Mouse (Mus musculus) midbrain, embryonic 16.5 days (tissue): ENCODE measurements at regions not wholly inside any gene's neighbourhood (a gene's known extent, or its start where the extent isn't known, plus 50 kb on each side); places are given as distances from the start of the nearest gene placed in this dataset.
A peak's percentile ranks its signal among the peaks of the same experiment; 100 is the strongest.
"Not testable (repeated sequence)": the region's sequence is repeated elsewhere in the genome, so short reads cannot be mapped to it uniquely, and the experiment has no call there.

Experiments
- ATAC-seq: fragments of 200-750 bp; cut with Nextera tagmentation; 2 replicates; pipeline ENCODE4 v1.8.0; 2017; ENCODE audit warnings: moderate TSS enrichment
- H3K27ac ChIP-seq: fragments of 300-500 bp; sonication (generic); 2 replicates; pipeline ENCODE4 v1.5.1; 2014; ENCODE audit warnings: mild to moderate bottlenecking, low read length, mixed read lengths
- H3K27me3 ChIP-seq: fragments of 300-500 bp; sonication (generic); 2 replicates; pipeline ENCODE4 v1.6.1; 2014; ENCODE audit warnings: low read depth, low read length, mixed read lengths; ENCODE audit not compliant: control insufficient read depth, insufficient read depth
- H3K36me3 ChIP-seq: fragments of 300-500 bp; sonication (generic); 2 replicates; pipeline ENCODE4 v1.6.1; 2014; ENCODE audit warnings: mild to moderate bottlenecking, low read length, moderate library complexity, mixed read lengths; ENCODE audit not compliant: control insufficient read depth, insufficient read depth
- H3K4me1 ChIP-seq: fragments of 300-500 bp; sonication (generic); 2 replicates; pipeline ENCODE4 v1.6.1; 2014; ENCODE audit warnings: mild to moderate bottlenecking, low read length, mixed read lengths; ENCODE audit not compliant: control insufficient read depth, insufficient read depth
- H3K4me2 ChIP-seq: fragments of 300-500 bp; sonication (generic); 2 replicates; pipeline ENCODE4 v1.6.1; 2014; ENCODE audit warnings: mild to moderate bottlenecking, low read length, mixed read lengths
- H3K4me3 ChIP-seq: fragments of 300-500 bp; sonication (generic); 2 replicates; pipeline ENCODE4 v1.5.1; 2014; ENCODE audit warnings: low read depth, mild to moderate bottlenecking, low read length, moderate library complexity, mixed read lengths
- H3K9ac ChIP-seq: fragments of 300-500 bp; sonication (generic); 2 replicates; pipeline ENCODE4 v1.6.1; 2014; ENCODE audit warnings: low read depth, low read length, mixed read lengths
- H3K9me3 ChIP-seq: fragments of 300-500 bp; sonication (generic); replicated peaks from 2 replicates; pipeline ENCODE4 v1.6.1; 2014; ENCODE audit warnings: mild to moderate bottlenecking, low read length, mixed read lengths; ENCODE audit not compliant: control insufficient read depth, poor library complexity, severe bottlenecking
- WGBS: fragments of 180-500 bp; shearing (Covaris S2); extraction: QIAGEN DNeasy Blood & Tissue Kit; methylation state at CpG from one replicate; pipeline ENCODE4 v1.1.7; 2014; 5-methylcytosine and 5-hydroxymethylcytosine counted together

DNA sequence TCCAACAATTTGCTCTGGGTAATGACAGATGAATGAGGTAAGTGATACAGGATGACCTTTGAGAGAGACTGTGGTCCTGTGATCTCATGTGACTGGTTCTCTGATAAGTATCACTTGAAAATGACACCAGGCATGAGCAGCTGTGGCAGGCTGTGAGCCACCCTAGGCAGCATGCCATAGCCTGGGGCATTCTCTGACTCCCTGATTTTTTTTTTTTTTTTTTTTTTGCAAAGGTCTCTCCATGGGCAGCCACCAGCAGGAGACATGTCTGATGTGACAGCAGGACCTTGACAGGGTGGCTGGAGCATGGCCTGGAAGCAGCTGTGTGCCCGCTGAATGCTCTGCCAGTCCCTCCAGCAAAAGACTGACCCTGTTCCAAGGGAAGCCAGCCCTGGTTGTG is 116.4 kb upstream of the Vldlr start:
- Histone ChIP-seq H3K4me3 (no peak overlapping the region), H3K27ac (no peak overlapping the region), H3K4me1 (no peaks in the 10 kb centered on the region), H3K9ac (no peak overlapping the region), H3K4me2 (no peak overlapping the region), H3K36me3 (no peaks in the 10 kb centered on the region), H3K9me3 (no peaks in the 10 kb centered on the region), H3K27me3 (no peaks in the 10 kb centered on the region)
- 69% methylated on average over 1 of the region's 1 CpGs for WGBS
- no peak for ATAC-seq

DNA sequence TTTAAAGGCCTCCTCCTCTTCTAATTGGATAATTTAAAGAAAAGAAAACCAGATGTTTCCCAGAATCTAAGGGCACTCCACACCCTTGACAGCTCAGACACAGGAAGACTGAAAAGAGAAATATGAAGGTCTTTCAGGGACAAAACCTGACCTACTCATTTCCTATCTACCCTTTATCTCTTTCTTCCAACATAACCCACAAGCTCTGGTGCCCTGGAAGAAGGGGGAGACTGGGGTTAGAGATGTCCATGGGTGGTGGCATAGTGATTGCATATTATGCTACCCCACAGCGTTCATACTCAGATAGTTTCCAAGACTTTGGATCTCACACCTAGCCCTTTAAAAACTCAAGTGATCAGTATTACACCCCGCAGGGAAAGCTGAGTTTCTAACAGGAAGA is 105.8 kb upstream of the Vldlr start:
- H3K27ac ChIP-seq = no peak overlapping the region
- no peak for ATAC-seq
- H3K4me2 ChIP-seq = no peak overlapping the region
- H3K9ac ChIP-seq = no peak overlapping the region
- no peak overlapping the region for H3K4me3 ChIP-seq
- no peaks in the 10 kb centered on the region for H3K4me1 ChIP-seq
- 86% methylated on average over 2 of the region's 2 CpGs for WGBS
- no peaks in the 10 kb centered on the region for H3K27me3 ChIP-seq
- no peaks in the 10 kb centered on the region for H3K36me3 ChIP-seq
- H3K9me3 ChIP-seq = no peaks in the 10 kb centered on the region

DNA sequence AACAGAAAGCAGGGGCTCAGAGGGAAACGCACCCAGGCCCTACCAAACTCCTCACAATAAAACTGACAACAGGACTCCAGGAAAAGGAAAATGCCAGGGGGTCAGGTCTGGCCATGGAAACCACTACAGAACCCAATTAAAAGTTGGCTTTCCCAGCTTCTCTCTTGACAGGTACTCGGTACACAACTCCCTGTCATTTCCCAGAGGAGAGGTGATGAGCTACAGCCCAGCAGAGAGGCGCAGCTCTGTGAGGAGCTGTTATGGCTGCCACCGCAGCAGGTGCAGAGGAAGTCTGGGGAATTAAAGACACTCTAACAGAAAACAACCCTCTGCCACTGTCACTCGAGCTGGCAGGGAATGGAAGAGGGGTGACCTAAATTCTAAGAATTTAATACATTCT is 95.4 kb upstream of the Vldlr start:
- Histone ChIP-seq H3K36me3 (no peaks in the 10 kb centered on the region), H3K9ac (no peak overlapping the region), H3K4me2 (no peak overlapping the region), H3K4me1 (peaks cover 4% of the 10 kb centered on the region; the same call in 1 of the 2 replicates), H3K9me3 (no peaks in the 10 kb centered on the region), H3K27ac (no peak overlapping the region), H3K4me3 (no peak overlapping the region), H3K27me3 (no peaks in the 10 kb centered on the region)
- ATAC-seq = peak; percentile 34; the same call in 1 of the 2 replicates
- 49% methylated on average over 5 of the region's 5 CpGs for WGBS

DNA sequence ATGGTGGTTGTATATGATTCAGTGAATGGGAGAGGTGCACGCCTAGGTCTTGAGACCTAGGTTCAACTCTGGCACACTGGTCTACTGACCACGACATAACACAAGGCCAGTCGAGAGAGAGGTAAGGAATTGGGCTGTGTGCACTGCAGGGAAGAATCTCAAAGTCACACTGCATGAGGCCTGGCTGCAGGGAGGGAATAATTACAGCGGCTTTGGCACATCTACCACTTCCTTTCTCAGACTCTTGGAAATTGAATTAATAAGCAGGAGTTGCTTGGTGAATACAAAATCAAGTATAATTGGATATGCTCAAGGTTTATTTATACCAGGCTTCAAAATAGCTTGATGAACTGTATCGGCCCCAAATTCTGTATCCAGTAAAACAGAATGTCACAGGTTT is 93.9 kb upstream of the Vldlr start:
- Histone ChIP-seq H3K4me3 (no peak overlapping the region), H3K27me3 (no peaks in the 10 kb centered on the region), H3K36me3 (no peaks in the 10 kb centered on the region), H3K9ac (no peak overlapping the region), H3K9me3 (no peaks in the 10 kb centered on the region), H3K4me2 (no peak overlapping the region), H3K27ac (no peak overlapping the region), H3K4me1 (peaks cover 4% of the 10 kb centered on the region; the same call in 1 of the 2 replicates)
- 0 out of 2 replicates have a peak, but pooled peaks have one; percentile 30 for ATAC-seq
- 59% methylated on average over 5 of the region's 5 CpGs for WGBS

DNA sequence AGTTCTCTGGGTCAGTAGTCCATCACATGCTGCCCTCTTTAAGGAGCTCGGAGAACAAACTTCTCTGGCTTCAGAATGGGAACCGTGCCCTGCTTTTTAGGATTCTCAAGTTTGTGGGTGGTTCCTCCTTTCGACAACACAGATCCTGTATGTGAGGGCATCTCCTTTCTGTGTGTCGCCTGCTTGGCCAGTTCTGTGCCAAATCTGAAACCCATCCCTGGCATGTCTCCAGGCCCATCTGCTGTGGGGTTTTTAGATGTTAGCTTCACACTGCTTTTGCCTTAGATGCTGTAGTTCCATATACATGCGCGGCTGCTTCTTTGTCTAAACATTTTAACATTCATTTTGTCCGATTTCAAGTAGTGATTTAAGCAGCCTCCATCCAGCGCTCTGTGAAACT is 93.0 kb upstream of the Vldlr start:
- Histone ChIP-seq H3K9ac (no peak overlapping the region), H3K4me3 (no peak overlapping the region), H3K4me2 (no peak overlapping the region), H3K27ac (0 out of 2 replicates have a peak overlapping the region, but pooled peaks have one; percentile 5), H3K9me3 (no peaks in the 10 kb centered on the region), H3K36me3 (no peaks in the 10 kb centered on the region), H3K27me3 (no peaks in the 10 kb centered on the region), H3K4me1 (peaks cover 4% of the 10 kb centered on the region; the same call in 1 of the 2 replicates)
- ATAC-seq = no peak
- WGBS = 63% methylated on average over 8 of the region's 8 CpGs

DNA sequence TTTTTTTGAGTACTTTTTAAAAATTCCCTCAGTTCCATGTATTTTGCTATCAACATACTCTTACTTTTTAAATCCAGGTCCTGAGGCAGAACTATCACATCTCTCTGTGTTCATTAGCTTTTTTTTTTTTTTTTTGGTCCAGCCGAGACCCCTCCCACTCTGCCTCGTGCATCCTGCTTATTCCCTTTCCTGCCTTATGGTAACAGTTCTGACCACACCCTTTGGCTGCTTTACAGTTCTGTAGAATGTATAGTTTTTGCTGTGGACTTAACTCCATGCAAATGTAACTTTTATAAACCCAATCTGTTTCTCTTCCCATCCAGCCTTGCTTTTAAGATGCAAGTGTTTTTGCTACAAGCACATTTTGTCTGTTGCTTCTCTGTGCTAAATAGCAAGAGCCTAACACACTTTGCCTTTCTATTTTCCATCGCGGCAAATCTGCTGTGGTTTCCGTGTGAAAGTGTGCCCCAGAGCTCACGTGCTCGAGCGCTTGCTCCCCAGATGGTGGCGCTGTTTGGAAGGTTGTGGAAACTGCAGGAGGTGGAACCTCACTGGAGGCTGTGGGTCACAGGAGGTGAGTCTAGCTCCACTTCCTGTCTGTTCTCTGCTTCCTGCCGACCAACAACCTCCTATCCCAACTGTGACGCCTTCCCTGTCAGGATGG is 92.3 kb upstream of the Vldlr start:
- Histone ChIP-seq H3K27me3 (no peaks in the 10 kb centered on the region), H3K36me3 (no peaks in the 10 kb centered on the region), H3K9me3 (no peaks in the 10 kb centered on the region), H3K9ac (no peak overlapping the region), H3K4me3 (no peak overlapping the region), H3K4me1 (peaks cover 4% of the 10 kb centered on the region; the same call in 1 of the 2 replicates), H3K4me2 (no peak overlapping the region), H3K27ac (no peak overlapping the region)
- WGBS = 70% methylated on average over 11 of the region's 11 CpGs
- ATAC-seq = no peak

DNA sequence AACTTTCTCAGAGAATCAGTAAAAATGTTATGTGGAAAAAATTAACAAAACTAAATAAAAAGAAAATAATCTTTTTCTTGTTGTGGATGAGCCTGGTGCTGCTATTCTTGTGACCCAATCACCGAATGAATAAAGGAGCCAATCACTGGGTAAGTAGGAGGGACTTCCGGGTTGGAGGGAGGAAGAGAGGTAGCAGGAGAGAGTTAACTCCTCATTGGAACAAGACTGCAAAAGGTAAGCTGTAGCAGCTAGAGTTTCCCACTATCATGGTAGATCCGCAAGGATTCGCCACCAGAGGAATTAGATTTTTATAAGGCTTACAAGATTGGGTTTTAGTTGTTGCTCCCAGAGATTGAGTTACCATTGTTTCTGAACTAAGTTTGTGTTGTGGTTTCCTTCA is 87.8 kb upstream of the Vldlr start:
- WGBS = 93% methylated on average over 4 of the region's 4 CpGs
- H3K36me3 ChIP-seq, H3K4me2 ChIP-seq, H3K27me3 ChIP-seq, H3K27ac ChIP-seq, H3K4me1 ChIP-seq, H3K9me3 ChIP-seq, H3K9ac ChIP-seq, ATAC-seq, H3K4me3 ChIP-seq: not testable (repeated sequence)

DNA sequence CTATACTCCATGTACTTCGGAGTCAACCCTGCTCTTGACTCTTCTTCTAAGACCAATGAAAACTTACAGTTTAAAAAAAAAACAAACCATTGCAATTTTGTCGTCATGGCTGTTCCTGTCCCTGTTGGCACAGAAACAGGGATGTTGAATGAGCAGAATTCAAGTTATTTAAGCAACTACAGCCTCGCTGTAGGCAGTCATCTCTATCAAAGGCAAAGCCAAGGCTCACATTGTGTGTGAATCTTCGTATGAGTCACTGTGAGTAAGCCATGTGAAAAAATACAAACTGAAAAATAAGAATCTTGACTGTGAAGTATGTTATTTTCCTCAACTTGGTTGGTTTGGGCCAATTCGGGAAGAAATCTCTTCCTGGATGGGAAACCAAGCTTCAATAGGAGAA is 81.9 kb upstream of the Vldlr start:
- Histone ChIP-seq H3K36me3 (no peaks in the 10 kb centered on the region), H3K9ac (no peak overlapping the region), H3K27me3 (no peaks in the 10 kb centered on the region), H3K9me3 (no peaks in the 10 kb centered on the region), H3K4me2 (no peak overlapping the region), H3K27ac (no peak overlapping the region), H3K4me3 (no peak overlapping the region), H3K4me1 (no peaks in the 10 kb centered on the region)
- WGBS = 82% methylated on average over 5 of the region's 5 CpGs
- ATAC-seq = no peak

DNA sequence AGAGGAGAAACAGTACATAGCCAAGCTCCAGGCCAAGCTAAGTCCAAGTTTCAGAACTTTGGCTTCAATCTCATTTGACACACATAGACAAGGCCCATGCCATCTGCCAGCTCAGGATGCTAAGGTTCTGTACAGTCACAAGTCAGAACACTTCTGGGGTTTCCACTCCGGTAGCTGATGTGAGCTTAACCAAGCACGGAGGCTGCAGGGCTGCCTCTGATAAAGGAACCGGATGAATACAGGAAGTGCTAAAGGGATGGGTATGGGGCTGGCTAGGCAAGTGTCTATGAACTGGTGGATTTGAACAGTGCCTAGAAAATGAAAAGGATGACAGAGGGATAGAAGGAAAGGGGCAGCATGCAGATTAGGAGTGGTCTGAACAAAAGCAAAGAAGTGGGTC is 75.4 kb upstream of the Vldlr start:
- WGBS = 72% methylated on average over 3 of the region's 3 CpGs
- H3K4me3 ChIP-seq = no peak overlapping the region
- no peaks in the 10 kb centered on the region for H3K36me3 ChIP-seq
- ATAC-seq = no peak
- no peak overlapping the region for H3K4me2 ChIP-seq
- no peak overlapping the region for H3K9ac ChIP-seq
- no peaks in the 10 kb centered on the region for H3K27me3 ChIP-seq
- no peak overlapping the region for H3K27ac ChIP-seq
- no peaks in the 10 kb centered on the region for H3K9me3 ChIP-seq
- peaks cover 4% of the 10 kb centered on the region; the same call in 1 of the 2 replicates for H3K4me1 ChIP-seq
